Mouse (Mus musculus): ENCODE results near the gene Gtsf1. TPM values are rescaled to one million over a fixed set of nuclear protein-coding genes. Genes with fewer than 3 reads are reported as not detected.
"Not testable (repeated sequence)": the region's sequence is repeated elsewhere in the genome, so short reads cannot be mapped to it uniquely, and the experiment has no call there.

Gene Gtsf1
- polyA plus RNA-seq, 1 experiment from 2014 or later: not detected

GRCm38 (mm10) chr15:103453551-103454218, 23.4 kb upstream of the Gtsf1 start, which contains the start of gene Nckap1l:
Nckap1l (plus strand) TSS chr15:103453794.
- no peak for ATAC-seq (ENCODE audit: low FRiP score, low TSS enrichment)
- Histone ChIP-seq H3K9me3 (ENCODE audit: control insufficient read depth, low read length) (no peaks in the 10 kb centered on the region), H3K4me1 (ENCODE audit: control insufficient read depth, insufficient read depth, low read length) (no peaks in the 10 kb centered on the region), H3K4me2 (replicated peaks; ENCODE audit: low read depth, low read length) (no peak within 1 kb of the TSS), H3K27ac (ENCODE audit: low read depth, low read length) (no peak within 1 kb of the TSS), H3K27me3 (ENCODE audit: control insufficient read depth, insufficient read depth, low read length) (no peaks in the 10 kb centered on the region), H3K9ac (ENCODE audit: low read depth, low read length) (no peak within 1 kb of the TSS), H3K4me3 (ENCODE audit: low read length) (no peak within 1 kb of the TSS), H3K36me3 (ENCODE audit: control insufficient read depth, insufficient read depth, low read length) (no peaks in the 10 kb centered on the region)
- 86% methylated on average over 13 of the region's 13 CpGs for WGBS

- ATAC-seq (ENCODE audit: low FRiP score, low TSS enrichment): no peak
- Histone ChIP-seq H3K4me3 (ENCODE audit: low read length) (no peak within 1 kb of the TSS), H3K36me3 (ENCODE audit: control insufficient read depth, insufficient read depth, low read length) (no peaks in the 10 kb centered on the region), H3K9ac (ENCODE audit: low read depth, low read length) (no peak within 1 kb of the TSS), H3K4me2 (replicated peaks; ENCODE audit: low read depth, low read length) (no peak within 1 kb of the TSS), H3K27ac (ENCODE audit: low read depth, low read length) (no peak within 1 kb of the TSS), H3K27me3 (ENCODE audit: control insufficient read depth, insufficient read depth, low read length) (no peaks in the 10 kb centered on the region), H3K4me1 (ENCODE audit: control insufficient read depth, insufficient read depth, low read length) (no peaks in the 10 kb centered on the region), H3K9me3 (ENCODE audit: control insufficient read depth, low read length) (no peaks in the 10 kb centered on the region)
- WGBS: 20% methylated on average over 3 of the region's 3 CpGs
Observed at GRCm38 (mm10) chr15:103448369-103448768, 18.1 kb upstream of the Gtsf1 start, which contains the start of gene Gtsf2. Gtsf2 (minus strand) TSS chr15:103448469.

GRCm38 (mm10) chr15:103445966-103446365, 15.7 kb upstream of the Gtsf1 start:
- not testable (repeated sequence) for H3K9me3 ChIP-seq (ENCODE audit: control insufficient read depth, low read length); H3K27me3 ChIP-seq (ENCODE audit: control insufficient read depth, insufficient read depth, low read length); H3K4me1 ChIP-seq (ENCODE audit: control insufficient read depth, insufficient read depth, low read length); H3K27ac ChIP-seq (ENCODE audit: low read depth, low read length); H3K4me2 ChIP-seq (replicated peaks; ENCODE audit: low read depth, low read length); H3K9ac ChIP-seq (ENCODE audit: low read depth, low read length); ATAC-seq (ENCODE audit: low FRiP score, low TSS enrichment); H3K4me3 ChIP-seq (ENCODE audit: low read length); H3K36me3 ChIP-seq (ENCODE audit: control insufficient read depth, insufficient read depth, low read length)
- 77% methylated on average over 4 of the region's 4 CpGs for WGBS

GRCm38 (mm10) chr15:103427017-103427416, 3.3 kb downstream of the Gtsf1 start:
- H3K4me3 ChIP-seq (ENCODE audit: low read length): no peak overlapping the region
- no peak overlapping the region for H3K9ac ChIP-seq (ENCODE audit: low read depth, low read length)
- H3K27me3 ChIP-seq (ENCODE audit: control insufficient read depth, insufficient read depth, low read length): no peaks in the 10 kb centered on the region
- 33% methylated on average over 2 of the region's 2 CpGs for WGBS
- no peaks in the 10 kb centered on the region for H3K9me3 ChIP-seq (ENCODE audit: control insufficient read depth, low read length)
- H3K4me1 ChIP-seq (ENCODE audit: control insufficient read depth, insufficient read depth, low read length): no peaks in the 10 kb centered on the region
- H3K4me2 ChIP-seq (replicated peaks; ENCODE audit: low read depth, low read length): no peak overlapping the region
- no peaks in the 10 kb centered on the region for H3K36me3 ChIP-seq (ENCODE audit: control insufficient read depth, insufficient read depth, low read length)
- H3K27ac ChIP-seq (ENCODE audit: low read depth, low read length): no peak overlapping the region
- no peak for ATAC-seq (ENCODE audit: low FRiP score, low TSS enrichment)

GRCm38 (mm10) chr15:103405586-103405985, 24.7 kb downstream of the Gtsf1 start:
- not testable (repeated sequence) for ATAC-seq (ENCODE audit: low FRiP score, low TSS enrichment); H3K27ac ChIP-seq (ENCODE audit: low read depth, low read length); H3K9ac ChIP-seq (ENCODE audit: low read depth, low read length); H3K36me3 ChIP-seq (ENCODE audit: control insufficient read depth, insufficient read depth, low read length); H3K9me3 ChIP-seq (ENCODE audit: control insufficient read depth, low read length); H3K4me3 ChIP-seq (ENCODE audit: low read length); H3K4me1 ChIP-seq (ENCODE audit: control insufficient read depth, insufficient read depth, low read length); H3K27me3 ChIP-seq (ENCODE audit: control insufficient read depth, insufficient read depth, low read length); H3K4me2 ChIP-seq (replicated peaks; ENCODE audit: low read depth, low read length)
- WGBS: 94% methylated on average over 2 of the region's 3 CpGs

GRCm38 (mm10) chr15:103401361-103401760, 28.9 kb downstream of the Gtsf1 start:
- ATAC-seq (ENCODE audit: low FRiP score, low TSS enrichment): no peak
- Histone ChIP-seq H3K4me3 (ENCODE audit: low read length) (no peak overlapping the region), H3K27ac (ENCODE audit: low read depth, low read length) (no peak overlapping the region), H3K36me3 (ENCODE audit: control insufficient read depth, insufficient read depth, low read length) (no peaks in the 10 kb centered on the region), H3K4me2 (replicated peaks; ENCODE audit: low read depth, low read length) (no peak overlapping the region), H3K4me1 (ENCODE audit: control insufficient read depth, insufficient read depth, low read length) (no peaks in the 10 kb centered on the region), H3K27me3 (ENCODE audit: control insufficient read depth, insufficient read depth, low read length) (no peaks in the 10 kb centered on the region), H3K9ac (ENCODE audit: low read depth, low read length) (no peak overlapping the region), H3K9me3 (ENCODE audit: control insufficient read depth, low read length) (no peaks in the 10 kb centered on the region)
- WGBS: 93% methylated on average over 5 of the region's 5 CpGs

GRCm38 (mm10) chr15:103393577-103393976, 36.7 kb downstream of the Gtsf1 start:
- Histone ChIP-seq H3K4me1 (ENCODE audit: control insufficient read depth, insufficient read depth, low read length) (no peaks in the 10 kb centered on the region), H3K36me3 (ENCODE audit: control insufficient read depth, insufficient read depth, low read length) (no peaks in the 10 kb centered on the region), H3K9me3 (ENCODE audit: control insufficient read depth, low read length) (no peaks in the 10 kb centered on the region), H3K4me3 (ENCODE audit: low read length) (no peak overlapping the region), H3K27me3 (ENCODE audit: control insufficient read depth, insufficient read depth, low read length) (no peaks in the 10 kb centered on the region), H3K4me2 (replicated peaks; ENCODE audit: low read depth, low read length) (no peak overlapping the region), H3K27ac (ENCODE audit: low read depth, low read length) (no peak overlapping the region), H3K9ac (ENCODE audit: low read depth, low read length) (no peak overlapping the region)
- ATAC-seq (ENCODE audit: low FRiP score, low TSS enrichment): no peak

- H3K9me3 ChIP-seq (ENCODE audit: control insufficient read depth, low read length): no peaks in the 10 kb centered on the region
- H3K36me3 ChIP-seq (ENCODE audit: control insufficient read depth, insufficient read depth, low read length): no peaks in the 10 kb centered on the region
- H3K4me3 ChIP-seq (ENCODE audit: low read length): no peak overlapping the region
- H3K27me3 ChIP-seq (ENCODE audit: control insufficient read depth, insufficient read depth, low read length): no peaks in the 10 kb centered on the region
- H3K9ac ChIP-seq (ENCODE audit: low read depth, low read length): no peak overlapping the region
- no peak overlapping the region for H3K27ac ChIP-seq (ENCODE audit: low read depth, low read length)
- 63% methylated on average over 3 of the region's 4 CpGs for WGBS
- peak; percentile 57; the same call in 1 of the 2 replicates for ATAC-seq (ENCODE audit: low FRiP score, low TSS enrichment)
- H3K4me2 ChIP-seq (replicated peaks; ENCODE audit: low read depth, low read length): no peak overlapping the region
- H3K4me1 ChIP-seq (ENCODE audit: control insufficient read depth, insufficient read depth, low read length): peaks cover under 1% of the 10 kb centered on the region; the same call in 1 of the 2 replicates
Observed at GRCm38 (mm10) chr15:103388556-103389145, 41.6 kb downstream of the Gtsf1 start.

- H3K4me2 ChIP-seq (replicated peaks; ENCODE audit: low read depth, low read length): 0 out of 2 replicates have a peak overlapping the region, but pooled peaks have one; percentile 8
- H3K9me3 ChIP-seq (ENCODE audit: control insufficient read depth, low read length): no peaks in the 10 kb centered on the region
- no peak overlapping the region for H3K4me3 ChIP-seq (ENCODE audit: low read length)
- 63% methylated on average over 7 of the region's 7 CpGs for WGBS
- H3K27me3 ChIP-seq (ENCODE audit: control insufficient read depth, insufficient read depth, low read length): no peaks in the 10 kb centered on the region
- H3K27ac ChIP-seq (ENCODE audit: low read depth, low read length): peak overlapping the region; percentile 68; the same call in 1 of the 2 replicates
- ATAC-seq (ENCODE audit: low FRiP score, low TSS enrichment): peak; percentile 36; the same call in 1 of the 2 replicates
- H3K4me1 ChIP-seq (ENCODE audit: control insufficient read depth, insufficient read depth, low read length): peaks cover 14% of the 10 kb centered on the region
- H3K36me3 ChIP-seq (ENCODE audit: control insufficient read depth, insufficient read depth, low read length): no peaks in the 10 kb centered on the region
- no peak overlapping the region for H3K9ac ChIP-seq (ENCODE audit: low read depth, low read length)
Observed at GRCm38 (mm10) chr15:103383771-103384488, 46.3 kb downstream of the Gtsf1 start.
